Mouse (Mus musculus) erythroblast, embryonic 14.5 days (primary cell): ENCODE data around the gene Arid5b.

Experiments used
- GATA1 ChIP-seq: IDR thresholded peaks from 2 replicates; pipeline ENCODE4 v1.6.1; 2012; ENCODE audit warnings: low read length, inconsistent platforms, mixed read lengths
- TAL1 ChIP-seq: IDR thresholded peaks from 3 replicates; pipeline ENCODE4 v1.6.1; 2012; ENCODE audit warnings: low read length, inconsistent platforms, mixed read lengths

DNA sequence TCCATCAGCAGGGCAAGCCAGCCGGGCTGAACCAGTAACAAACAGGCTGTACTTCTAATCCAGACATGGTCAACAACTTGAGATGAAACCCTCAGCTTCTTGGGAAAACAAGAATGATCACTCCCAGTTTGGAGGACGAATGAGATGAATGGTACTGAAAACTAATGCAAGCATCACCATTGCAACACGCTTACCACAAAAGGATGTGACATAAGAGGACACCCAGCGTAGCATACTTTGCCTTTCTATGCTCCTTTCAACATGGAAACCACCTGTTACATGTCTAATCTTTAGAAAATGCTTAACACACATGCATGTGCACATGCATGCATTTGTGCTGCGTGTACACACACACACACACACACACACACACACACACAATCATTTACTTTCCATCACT, 146.4 kb downstream of the Arid5b start:
- TF ChIP-seq TAL1 = no peak
- no peak for TF ChIP-seq GATA1
